Mouse (Mus musculus): ENCODE results near the gene Olfr748. TPM values are rescaled to one million over a fixed set of nuclear protein-coding genes. Genes with fewer than 3 reads are reported as not detected.

The Olfr748 gene
- polyA plus RNA-seq, 1 experiment from 2014 or later, result not detected

Other genes with a start within 250 kb of the Olfr748 start
- gene Olfr741, start 234.6 kb upstream of the Olfr748 start, polyA plus RNA-seq (2014; fragmentation: Nextera tagmentation; extraction: Ambion mirVana), result not detected in 2 replicates
- not detected in 2 replicates for gene Olfr742, start 203.8 kb upstream of the Olfr748 start, polyA plus RNA-seq (2014; fragmentation: Nextera tagmentation; extraction: Ambion mirVana)
- not detected in 2 replicates for gene Olfr743, start 185.5 kb upstream of the Olfr748 start, polyA plus RNA-seq (2014; fragmentation: Nextera tagmentation; extraction: Ambion mirVana)
- gene Olfr744, start 92.5 kb upstream of the Olfr748 start, polyA plus RNA-seq (2014; fragmentation: Nextera tagmentation; extraction: Ambion mirVana), result not detected in 2 replicates
- not detected in 2 replicates for gene Olfr745, start 68.0 kb upstream of the Olfr748 start, polyA plus RNA-seq (2014; fragmentation: Nextera tagmentation; extraction: Ambion mirVana)
- not detected in 2 replicates for gene Olfr746, start 60.3 kb upstream of the Olfr748 start, polyA plus RNA-seq (2014; fragmentation: Nextera tagmentation; extraction: Ambion mirVana)
- not detected in 2 replicates for gene Olfr747, start 14.2 kb upstream of the Olfr748 start, polyA plus RNA-seq (2014; fragmentation: Nextera tagmentation; extraction: Ambion mirVana)
- not detected in 2 replicates for gene Olfr749, start 37.7 kb downstream of the Olfr748 start, polyA plus RNA-seq (2014; fragmentation: Nextera tagmentation; extraction: Ambion mirVana)
- gene Ttc5, start 78.1 kb downstream of the Olfr748 start, polyA plus RNA-seq (2014; fragmentation: Nextera tagmentation; extraction: Ambion mirVana), result 102 and 105 TPM in 2 replicates
- not detected in 2 replicates for gene Ccnb1ip1, start 100.4 kb downstream of the Olfr748 start, polyA plus RNA-seq (2014; fragmentation: Nextera tagmentation; extraction: Ambion mirVana)
- gene Parp2, start 100.5 kb downstream of the Olfr748 start, polyA plus RNA-seq (2014; fragmentation: Nextera tagmentation; extraction: Ambion mirVana), result 61.9 and 65.5 TPM in 2 replicates
- 4.9 and 5.5 TPM in 2 replicates for gene Tep1, start 163.2 kb downstream of the Olfr748 start, polyA plus RNA-seq (2014; fragmentation: Nextera tagmentation; extraction: Ambion mirVana)
- 0.15 and 0.25 TPM in 2 replicates for gene Klhl33, start 190.1 kb downstream of the Olfr748 start, polyA plus RNA-seq (2014; fragmentation: Nextera tagmentation; extraction: Ambion mirVana)
- gene Osgep, start 217.5 kb downstream of the Olfr748 start, polyA plus RNA-seq (2014; fragmentation: Nextera tagmentation; extraction: Ambion mirVana), result 157 and 165 TPM in 2 replicates
- gene Apex1, start 217.6 kb downstream of the Olfr748 start, polyA plus RNA-seq (2014; fragmentation: Nextera tagmentation; extraction: Ambion mirVana), result 401 and 413 TPM in 2 replicates
- 48.4 and 59.0 TPM in 2 replicates for gene Pip4p1, start 223.5 kb downstream of the Olfr748 start, polyA plus RNA-seq (2014; fragmentation: Nextera tagmentation; extraction: Ambion mirVana)
- gene Pnp, start 223.7 kb downstream of the Olfr748 start, polyA plus RNA-seq (2014; fragmentation: Nextera tagmentation; extraction: Ambion mirVana), result 73.6 and 76.3 TPM in 2 replicates
- not detected in 2 replicates for gene Gm49342, start 237.1 kb downstream of the Olfr748 start, polyA plus RNA-seq (2014; fragmentation: Nextera tagmentation; extraction: Ambion mirVana)
- gene Pnp2, start 248.6 kb downstream of the Olfr748 start, polyA plus RNA-seq (2014; fragmentation: Nextera tagmentation; extraction: Ambion mirVana), result 0.55 and 0.57 TPM in 2 replicates